Mouse (Mus musculus) forebrain, embryonic 14.5 days (tissue): ENCODE measurements at regions not wholly inside any gene's neighbourhood (a gene's known extent, or its start where the extent isn't known, plus 50 kb on each side); places are given as distances from the start of the nearest gene placed in this dataset.

Source experiments
- ATAC-seq: fragments of 200-750 bp; cut with Nextera tagmentation; 2 replicates; pipeline ENCODE4 v1.8.0; 2017; ENCODE audit warnings: mild to moderate bottlenecking, moderate library complexity
- DNase-seq: peaks from one replicate; pipeline ENCODE4 v3.0.0-alpha.2; 2015; ENCODE audit warnings: low spot score
- H3K27ac ChIP-seq: fragments of 300-500 bp; sonication (generic); 2 replicates; pipeline ENCODE4 v1.5.1; 2014; ENCODE audit warnings: low read depth, mild to moderate bottlenecking, control low read depth, low read length, moderate library complexity
- H3K27me3 ChIP-seq: fragments of 300-500 bp; sonication (generic); replicated peaks from 2 replicates; pipeline ENCODE4 v1.6.1; 2014; ENCODE audit warnings: low read length, control low read depth, mixed read lengths; ENCODE audit not compliant: control insufficient read depth, insufficient read depth
- H3K36me3 ChIP-seq: fragments of 300-500 bp; sonication (generic); 2 replicates; pipeline ENCODE4 v1.6.1; 2014; ENCODE audit warnings: low read length, control low read depth; ENCODE audit not compliant: control insufficient read depth, insufficient read depth
- H3K4me1 ChIP-seq: fragments of 300-500 bp; sonication (generic); 2 replicates; pipeline ENCODE4 v1.6.1; 2014; ENCODE audit warnings: antibody characterized with exemption, low read length, control low read depth; ENCODE audit not compliant: control insufficient read depth, insufficient read depth
- H3K4me2 ChIP-seq: fragments of 300-500 bp; sonication (generic); 2 replicates; pipeline ENCODE4 v1.6.1; 2014; ENCODE audit warnings: mild to moderate bottlenecking, control low read depth, low read length
- H3K4me3 ChIP-seq: fragments of 300-500 bp; sonication (generic); 2 replicates; pipeline ENCODE4 v1.5.1; 2014; ENCODE audit warnings: low read depth, low read length, control low read depth
- H3K9ac ChIP-seq: fragments of 300-500 bp; sonication (generic); 2 replicates; pipeline ENCODE4 v1.6.1; 2014; ENCODE audit warnings: mild to moderate bottlenecking, low read length, control low read depth, moderate library complexity
- H3K9me3 ChIP-seq: fragments of 300-500 bp; sonication (generic); replicated peaks from 2 replicates; pipeline ENCODE4 v1.6.1; 2016; ENCODE audit warnings: low read length, control low read depth, mixed read lengths; ENCODE audit not compliant: control insufficient read depth
- WGBS: fragments of 180-500 bp; shearing (Covaris S2); extraction: QIAGEN DNeasy Blood & Tissue Kit; methylation state at CpG from one replicate; pipeline ENCODE4 v1.1.7; 2014; 5-methylcytosine and 5-hydroxymethylcytosine counted together

GRCm38 (mm10) chr17:83957661-83958540, 110.1 kb upstream of the Haao start:
- no peak overlapping the region for H3K4me2 ChIP-seq
- H3K9me3 ChIP-seq: no peaks in the 10 kb centered on the region
- no peaks in the 10 kb centered on the region for H3K27me3 ChIP-seq
- no peaks in the 10 kb centered on the region for H3K36me3 ChIP-seq
- no peak overlapping the region for H3K9ac ChIP-seq
- H3K4me1 ChIP-seq: peaks cover 28% of the 10 kb centered on the region
- ATAC-seq (no peak), DNase-seq (no peak)
- H3K4me3 ChIP-seq: no peak overlapping the region
- no peak overlapping the region for H3K27ac ChIP-seq
- 73% methylated on average over 10 of the region's 12 CpGs for WGBS

- H3K36me3 ChIP-seq: no peaks in the 10 kb centered on the region
- no peak overlapping the region for H3K27ac ChIP-seq
- H3K4me2 ChIP-seq: no peak overlapping the region
- H3K4me3 ChIP-seq: no peak overlapping the region
- no peak for DNase-seq
- peaks cover 28% of the 10 kb centered on the region for H3K4me1 ChIP-seq
- ATAC-seq: no peak
- no peaks in the 10 kb centered on the region for H3K27me3 ChIP-seq
- WGBS: 25% methylated on average over 12 of the region's 12 CpGs
- no peak overlapping the region for H3K9ac ChIP-seq
- H3K9me3 ChIP-seq: no peaks in the 10 kb centered on the region
Observed at GRCm38 (mm10) chr17:83956821-83957565, 109.2 kb upstream of the Haao start.

- H3K36me3 ChIP-seq: no peaks in the 10 kb centered on the region
- H3K4me3 ChIP-seq: no peak overlapping the region
- WGBS: 53% methylated on average over 5 of the region's 5 CpGs
- peaks cover 28% of the 10 kb centered on the region for H3K4me1 ChIP-seq
- no peaks in the 10 kb centered on the region for H3K9me3 ChIP-seq
- no peaks in the 10 kb centered on the region for H3K27me3 ChIP-seq
- no peak overlapping the region for H3K4me2 ChIP-seq
- ATAC-seq (no peak), DNase-seq (no peak)
- H3K27ac ChIP-seq: no peak overlapping the region
- no peak overlapping the region for H3K9ac ChIP-seq
Observed at GRCm38 (mm10) chr17:83955978-83956377, 108.2 kb upstream of the Haao start.

- H3K4me2 ChIP-seq: no peak overlapping the region
- H3K27ac ChIP-seq: no peak overlapping the region; the same call in 1 of the 2 replicates
- H3K9me3 ChIP-seq: no peaks in the 10 kb centered on the region
- no peak overlapping the region for H3K9ac ChIP-seq
- ATAC-seq (peak; percentile 21; the same call in 1 of the 2 replicates), DNase-seq (no peak)
- H3K27me3 ChIP-seq: no peaks in the 10 kb centered on the region
- H3K4me1 ChIP-seq: peaks cover 28% of the 10 kb centered on the region
- H3K36me3 ChIP-seq: no peaks in the 10 kb centered on the region
- H3K4me3 ChIP-seq: no peak overlapping the region
- 68% methylated on average over 10 of the region's 10 CpGs for WGBS
Observed at GRCm38 (mm10) chr17:83955058-83955697, 107.4 kb upstream of the Haao start.

- DNase-seq (peak; percentile 80), ATAC-seq (peak; percentile 78)
- Histone ChIP-seq H3K4me1 (peaks cover 28% of the 10 kb centered on the region), H3K9me3 (no peaks in the 10 kb centered on the region), H3K27ac (peak overlapping the region; percentile 31), H3K27me3 (no peaks in the 10 kb centered on the region), H3K4me2 (no peak overlapping the region), H3K36me3 (no peaks in the 10 kb centered on the region), H3K4me3 (no peak overlapping the region), H3K9ac (no peak overlapping the region)
- WGBS: 10% methylated on average over 16 of the region's 16 CpGs
Observed at GRCm38 (mm10) chr17:83954291-83955057, 106.7 kb upstream of the Haao start.

DNA sequence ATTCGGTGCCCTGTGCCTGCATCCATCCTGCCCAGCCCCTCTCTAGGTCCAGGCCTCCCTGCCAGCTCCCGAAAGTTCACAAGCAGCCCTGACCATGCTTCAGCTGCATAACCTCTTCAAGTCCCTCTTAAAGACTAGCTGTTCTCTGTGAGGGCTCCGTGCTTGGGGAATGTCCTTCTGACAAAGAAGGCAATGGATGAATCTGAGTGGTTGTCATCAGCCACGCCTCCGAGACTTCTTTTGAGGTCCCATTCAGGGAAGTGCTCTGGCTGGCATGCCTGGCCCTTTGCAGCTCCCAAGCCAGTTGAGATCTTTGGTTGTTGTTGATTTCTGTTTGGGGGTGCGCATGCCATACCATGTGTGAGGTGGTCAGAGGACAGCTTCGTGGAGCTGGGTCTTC, 105.9 kb upstream of the Haao start:
- Histone ChIP-seq H3K4me3 (no peak overlapping the region), H3K9ac (no peak overlapping the region), H3K4me2 (no peak overlapping the region), H3K4me1 (peaks cover 23% of the 10 kb centered on the region), H3K27me3 (no peaks in the 10 kb centered on the region), H3K36me3 (no peaks in the 10 kb centered on the region), H3K27ac (peak overlapping the region; percentile 31), H3K9me3 (no peaks in the 10 kb centered on the region)
- DNase-seq (no peak), ATAC-seq (no peak)
- WGBS: 59% methylated on average over 7 of the region's 7 CpGs

DNA sequence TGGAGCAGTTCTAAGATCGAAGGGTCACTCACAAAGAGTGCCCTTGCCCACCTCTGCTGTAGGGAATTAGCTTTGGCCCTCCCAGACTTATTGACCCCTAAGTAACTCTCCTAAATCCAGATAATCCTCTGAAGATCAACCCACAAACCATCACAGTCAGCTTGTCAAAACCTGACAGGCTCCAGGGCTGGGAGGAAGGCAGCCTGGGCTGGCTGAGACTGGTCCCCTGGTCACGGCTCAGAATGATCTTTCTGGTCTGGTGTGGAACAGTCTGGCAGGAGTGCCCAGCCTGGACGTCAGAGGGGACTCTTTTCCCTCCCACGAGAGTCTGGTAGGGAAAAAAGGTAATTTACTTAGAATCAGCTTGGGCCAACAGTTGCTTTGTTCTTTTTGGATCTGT, 99.0 kb upstream of the Haao start:
- Histone ChIP-seq H3K4me2 (no peak overlapping the region), H3K27ac (no peak overlapping the region), H3K4me1 (no peaks in the 10 kb centered on the region), H3K4me3 (no peak overlapping the region), H3K36me3 (no peaks in the 10 kb centered on the region), H3K9me3 (no peaks in the 10 kb centered on the region), H3K27me3 (no peaks in the 10 kb centered on the region), H3K9ac (no peak overlapping the region)
- ATAC-seq (peak; percentile 12; the same call in 1 of the 2 replicates), DNase-seq (no peak)
- WGBS: 7% methylated on average over 4 of the region's 4 CpGs

DNA sequence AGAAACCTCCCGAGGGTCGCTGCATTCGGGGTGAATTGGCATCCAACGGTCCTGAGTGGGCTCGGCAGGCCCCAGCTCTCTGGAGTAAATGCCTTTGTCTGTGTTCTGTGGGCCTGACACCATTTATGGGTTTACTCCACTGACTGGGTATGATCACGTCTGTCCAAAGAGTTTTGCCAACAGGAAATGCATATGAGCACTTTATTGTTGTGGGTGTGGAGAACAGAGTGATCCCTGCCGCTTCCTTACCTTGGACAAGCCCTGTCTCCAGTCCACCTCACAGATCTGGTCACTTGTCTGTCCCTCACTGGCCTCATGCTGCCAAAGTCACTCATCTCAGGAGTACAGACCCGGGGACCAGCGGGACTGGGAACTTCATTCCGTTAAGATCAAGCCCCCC, 91.6 kb upstream of the Haao start:
- no peak for ATAC-seq
- no peaks in the 10 kb centered on the region for H3K36me3 ChIP-seq
- no peak for DNase-seq
- no peak overlapping the region for H3K4me2 ChIP-seq
- no peaks in the 10 kb centered on the region; the same call in 1 of the 2 replicates for H3K27me3 ChIP-seq
- 0 out of 2 replicates have a peak overlapping the region, but pooled peaks have one; percentile 11 for H3K27ac ChIP-seq
- WGBS: 69% methylated on average over 10 of the region's 10 CpGs
- no peak overlapping the region for H3K4me3 ChIP-seq
- no peaks in the 10 kb centered on the region for H3K9me3 ChIP-seq
- H3K4me1 ChIP-seq: peaks cover 20% of the 10 kb centered on the region
- H3K9ac ChIP-seq: no peak overlapping the region
